Mouse (Mus musculus): ENCODE results near the gene Ptgis.

DNA sequence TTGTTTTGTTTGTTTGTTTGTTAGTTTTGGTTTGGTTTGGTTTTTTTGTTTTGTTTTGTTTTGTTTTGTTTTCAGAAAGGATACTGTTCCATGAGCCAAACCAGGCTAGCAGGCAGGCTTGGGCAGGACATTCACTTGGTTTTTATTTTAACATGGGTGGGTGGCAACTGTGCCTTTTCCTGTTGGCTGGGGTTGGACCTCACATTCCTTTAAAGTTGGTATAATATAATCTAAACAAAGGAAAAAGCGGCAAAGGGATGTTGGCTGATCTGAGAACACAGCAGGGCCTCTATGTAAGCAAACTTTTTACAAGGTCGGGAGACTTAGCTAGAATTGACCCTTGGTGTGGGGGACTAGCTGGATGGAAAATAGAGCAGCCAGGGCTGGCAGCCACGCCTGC lies 17.4 kb upstream of the Ptgis start:
- TF ChIP-seq POLR2A (IDR thresholded peaks at IDR 0.05; ENCODE audit: insufficient read length, low read depth): no peak
- no peak for TF ChIP-seq CEBPB (IDR thresholded peaks at IDR 0.05; ENCODE audit: insufficient read depth, poor library complexity, severe bottlenecking)
- no peak for TF ChIP-seq TCF3 (IDR thresholded peaks at IDR 0.05; ENCODE audit: insufficient read length, low read depth)
- TF ChIP-seq E2F4 (IDR thresholded peaks at IDR 0.05; ENCODE audit: insufficient read depth): no peak
- no peak for TF ChIP-seq MYOG (IDR thresholded peaks at IDR 0.05; ENCODE audit: control insufficient read depth in 1 of 3, insufficient read depth in 1 of 3, insufficient read length in 2 of 3, low read depth in 2 of 3)
- TF ChIP-seq TCF12 (IDR thresholded peaks at IDR 0.05; ENCODE audit: insufficient read depth, poor library complexity, severe bottlenecking): no peak
- TF ChIP-seq POLR2AphosphoS2 (IDR thresholded peaks at IDR 0.05; ENCODE audit: insufficient read length, low read depth): no peak
- no peak for TF ChIP-seq USF1 (IDR thresholded peaks at IDR 0.05; ENCODE audit: low read depth)

All from myocyte (in vitro differentiated cells).